7 mouse cellular contexts compared by ENCODE assay signal in the genomic region with DNA sequence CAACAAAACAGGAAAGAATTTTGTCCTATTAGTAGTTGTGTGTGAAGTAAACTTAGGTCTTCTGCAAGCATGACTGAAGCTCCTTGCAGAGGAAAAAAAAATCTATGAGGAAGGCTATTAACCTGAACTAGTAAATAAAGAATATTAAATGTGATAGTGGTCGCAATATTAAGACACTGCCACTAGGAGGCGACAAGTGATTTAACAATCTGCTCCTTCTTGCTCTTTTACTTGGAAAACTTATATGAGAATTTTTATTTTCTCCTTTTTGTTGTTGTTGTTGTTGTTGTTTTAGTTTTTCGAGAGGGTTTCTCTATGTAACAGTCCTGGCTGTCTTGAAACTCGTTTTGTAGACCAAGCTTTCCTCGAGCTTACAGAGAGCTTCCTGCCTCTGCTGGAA. TPM values are rescaled to one million over a fixed set of nuclear protein-coding genes. Genes with fewer than 3 reads are reported as not detected.
DNase-seq lines count a peak whose midpoint lies in the region; ATAC-seq and TF ChIP-seq lines count a peak whose summit lies in the region.

No protein-coding gene starts in this region.

- TF ChIP-seq POLR2A in CH12.LX (IDR thresholded peaks at IDR 0.05; ENCODE audit: low read depth, low read length), result no peak

- no peak overlapping the region for H3K4me3 ChIP-seq in CH12.LX (replicated peaks in 1 of 3; ENCODE audit: low read depth in 2 of 3, low read length in 2 of 3, poor library complexity in 1 of 3)
- H3K4me3 ChIP-seq in embryonic facial prominence, embryonic 15.5 days (replicated peaks), result peak overlapping the region; percentile 80; the same call in 1 of the 2 replicates
- peak overlapping the region; percentile 21 for H3K4me3 ChIP-seq in hindbrain, embryonic 10.5 days

- H3K79me2 ChIP-seq in CH12.LX (replicated peaks; ENCODE audit: control insufficient read depth, extremely low read depth, insufficient read depth, poor library complexity, severe bottlenecking), result no peaks in the 10 kb centered on the region

- no peak overlapping the region for H3K9ac ChIP-seq in CH12.LX (ENCODE audit: insufficient read depth, low read depth)
- H3K9ac ChIP-seq in embryonic facial prominence, embryonic 15.5 days, result no peak overlapping the region

- H3K9me3 ChIP-seq in CH12.LX (replicated peaks; ENCODE audit: low read length), result no peaks in the 10 kb centered on the region
- H3K9me3 ChIP-seq in embryonic facial prominence, embryonic 15.5 days (replicated peaks), result no peaks in the 10 kb centered on the region
- H3K9me3 ChIP-seq in hindbrain, embryonic 10.5 days, result no peaks in the 10 kb centered on the region

- peak; percentile 83 for TF ChIP-seq RAD21 in CH12.LX (IDR thresholded peaks at IDR 0.05; ENCODE audit: low read depth, low read length)

- 0 out of 2 replicates have a peak overlapping the region, but pooled peaks have one; percentile 38 for H3K27ac ChIP-seq in CH12.LX (ENCODE audit: insufficient read depth, low read depth)
- H3K27ac ChIP-seq in embryonic facial prominence, embryonic 15.5 days (replicated peaks), result peak overlapping the region; percentile 94
- H3K27ac ChIP-seq in hindbrain, embryonic 10.5 days, result peak overlapping the region; percentile 98

- no peaks in the 10 kb centered on the region for H3K27me3 ChIP-seq in CH12.LX (replicated peaks)
- no peaks in the 10 kb centered on the region for H3K27me3 ChIP-seq in embryonic facial prominence, embryonic 15.5 days
- no peaks in the 10 kb centered on the region for H3K27me3 ChIP-seq in hindbrain, embryonic 10.5 days (ENCODE audit: insufficient read depth, poor library complexity, severe bottlenecking)

- peaks cover 8 to 28% of the 10 kb centered on the region in 2 experiments for H3K4me1 ChIP-seq in CH12.LX (ENCODE audit: control insufficient read depth in 1 of 2, insufficient read depth in 2 of 2)
- peaks cover 10% of the 10 kb centered on the region for H3K4me1 ChIP-seq in embryonic facial prominence, embryonic 15.5 days
- H3K4me1 ChIP-seq in hindbrain, embryonic 10.5 days (replicated peaks), result peaks cover 22% of the 10 kb centered on the region

- peaks cover 2 to 8% of the 10 kb centered on the region in 2 experiments for H3K36me3 ChIP-seq in CH12.LX (replicated peaks in 1 of 2; ENCODE audit: control insufficient read depth in 1 of 2, insufficient read depth in 1 of 2, low read length in 1 of 2)
- H3K36me3 ChIP-seq in embryonic facial prominence, embryonic 15.5 days, result peaks cover 9% of the 10 kb centered on the region
- H3K36me3 ChIP-seq in hindbrain, embryonic 10.5 days, result peaks cover 20% of the 10 kb centered on the region

- ATAC-seq in embryonic facial prominence, embryonic 15.5 days (ENCODE audit: insufficient number of reproducible peaks, low FRiP score, low TSS enrichment, low read depth), result no peak

- DNase-seq in CH12.LX (ENCODE audit: extremely low read depth) (no peak), MN1 (ENCODE audit: low spot score) (peak; percentile 93)
- DNase-seq in hindbrain, embryonic 10.5 days (ENCODE audit: low spot score), result no peak
- peak; percentile 29 to 41 for DNase-seq in layer of hippocampus, adult 8-10 months (ENCODE audit: low spot score in 2 of 2)
- DNase-seq in lung, postnatal 25 days (ENCODE audit: low spot score), result peak; percentile 75
- DNase-seq in spleen, postnatal 36 days (ENCODE audit: low spot score in 2 of 2), result peak; percentile 31 to 68

- peak overlapping the region; percentile 63 for H3K4me2 ChIP-seq in CH12.LX (ENCODE audit: insufficient read depth, low read depth, poor library complexity, severe bottlenecking)
- H3K4me2 ChIP-seq in embryonic facial prominence, embryonic 15.5 days (replicated peaks), result peak overlapping the region; percentile 82

- WGBS in embryonic facial prominence, embryonic 15.5 days, result 2% methylated on average over 5 of the region's 5 CpGs
- 6% methylated on average over 5 of the region's 5 CpGs for whole genome bisulfite sequencing in hindbrain, embryonic 10.5 days

- TF ChIP-seq EP300 in CH12.LX (IDR thresholded peaks at IDR 0.05; ENCODE audit: low read length), result no peak

- dilution Hi-C loops in CH12.LX (cut with MboI; ENCODE audit: extremely low pct_ligation_motif_present, extremely low pct_unique_long_range_greater_than_20kb, low sequenced_read_pairs), result no loop called here

- peak; percentile 49 to 80; a peak in 3 of 4 replicates for TF ChIP-seq CTCF in CH12.LX (conservative IDR thresholded peaks at IDR 0.05 in 1 of 2, IDR thresholded peaks at IDR 0.05 in 1 of 2; ENCODE audit: low read depth in 2 of 2, low read length in 2 of 2)

- in situ Hi-C loops in CH12.LX (cut with MboI; ENCODE audit: low pct_ligation_motif_present, low pct_unique_long_range_greater_than_20kb, low sequenced_read_pairs), result loop anchor here (5.0 kb wide), 1 partner anchor 268 kb away; no protein-coding TSS in a partner anchor

TF ChIP-seq in CH12.LX, 34 proteins besides CTCF, POLR2A, EP300 and RAD21:
- no peak for TF ChIP-seq JUN (IDR thresholded peaks at IDR 0.05; ENCODE audit: insufficient read depth, low read depth, low read length)
- TF ChIP-seq KAT2A (IDR thresholded peaks at IDR 0.05; ENCODE audit: insufficient replicate concordance, low read length), result no peak
- TF ChIP-seq ZMIZ1 (IDR thresholded peaks at IDR 0.05; ENCODE audit: low read depth, low read length), result no peak
- peak; percentile 59 for TF ChIP-seq SMC3 (IDR thresholded peaks at IDR 0.05; ENCODE audit: low read depth, low read length)
- TF ChIP-seq NRF1 (IDR thresholded peaks at IDR 0.05; ENCODE audit: low read depth, low read length), result no peak
- TF ChIP-seq CHD1 (IDR thresholded peaks at IDR 0.05; ENCODE audit: low read depth, low read length), result no peak
- TF ChIP-seq MYC (IDR thresholded peaks at IDR 0.05; ENCODE audit: low read depth, low read length), result no peak
- no peak for TF ChIP-seq HCFC1 (IDR thresholded peaks at IDR 0.05; ENCODE audit: low read depth, low read length)
- TF ChIP-seq TBP (conservative IDR thresholded peaks at IDR 0.05; ENCODE audit: low read depth, low read length), result no peak
- TF ChIP-seq TCF12 (IDR thresholded peaks at IDR 0.05; ENCODE audit: low read depth, low read length), result no peak
- TF ChIP-seq MEF2A (IDR thresholded peaks at IDR 0.05; ENCODE audit: borderline replicate concordance, low read depth, low read length), result no peak
- no peak for TF ChIP-seq ZC3H11A (IDR thresholded peaks at IDR 0.05; ENCODE audit: low read depth, low read length)
- TF ChIP-seq USF1 (IDR thresholded peaks at IDR 0.05; ENCODE audit: low read depth, low read length), result no peak
- no peak for TF ChIP-seq ETS1 (conservative IDR thresholded peaks at IDR 0.05; ENCODE audit: low read depth, low read length)
- 0 out of 2 replicates have a peak, but pooled peaks have one; percentile 4 for TF ChIP-seq JUND (conservative IDR thresholded peaks at IDR 0.05; ENCODE audit: low read depth, low read length)
- TF ChIP-seq IRF4 (IDR thresholded peaks at IDR 0.05; ENCODE audit: low read depth, low read length), result no peak
- no peak; the same call in none of the 2 replicates for TF ChIP-seq ZNF384 (IDR thresholded peaks at IDR 0.05; ENCODE audit: low read depth, low read length)
- TF ChIP-seq CHD2 (IDR thresholded peaks at IDR 0.05; ENCODE audit: low read length), result no peak

RNA-seq across cellular contexts. Expression of a gene that starts 1.1 kb away (rescaled TPM):
- total RNA-seq in CH12.LX (2012; rRNA removed) (32.5 and 49.3 TPM in 2 replicates), CH12.LX (2014; rRNA removed) (30.8 and 32.7 TPM in 2 replicates)
- polyA plus RNA-seq in CH12.LX (2012; ENCODE audit: insufficient read length, low read depth), result 107 and 135 TPM in 2 replicates
- polyA plus RNA-seq in embryonic facial prominence, embryonic 15.5 days (2015; fragmentation: Nextera tagmentation; extraction: Ambion mirVana), result 80.3 and 82.5 TPM in 2 replicates
- polyA plus RNA-seq in hindbrain, embryonic 10.5 days (2016; fragmentation: Nextera tagmentation; extraction: Ambion mirVana), result 140 and 144 TPM in 2 replicates
- total RNA-seq in layer of hippocampus, adult 8-10 months (2022), result 10 to 100 TPM; 22.3 to 27.2 (median 23.9) TPM

RNA-seq across cellular contexts. Expression of a gene that starts 12.1 kb away (rescaled TPM):
- total RNA-seq in CH12.LX (2012; rRNA removed) (78.2 and 92.5 TPM in 2 replicates), CH12.LX (2014; rRNA removed) (174 and 197 TPM in 2 replicates)
- polyA plus RNA-seq in CH12.LX (2012; ENCODE audit: insufficient read length, low read depth), result 101 and 147 TPM in 2 replicates
- polyA plus RNA-seq in embryonic facial prominence, embryonic 15.5 days (2015; fragmentation: Nextera tagmentation; extraction: Ambion mirVana), result 52.7 and 54.9 TPM in 2 replicates
- 74.8 and 91.8 TPM in 2 replicates for polyA plus RNA-seq in hindbrain, embryonic 10.5 days (2016; fragmentation: Nextera tagmentation; extraction: Ambion mirVana)
- total RNA-seq in layer of hippocampus, adult 8-10 months (2022), result 10 to 100 TPM; 16.2 to 23.9 (median 22.2) TPM

RNA-seq across cellular contexts. Expression of a gene that starts 43.0 kb away (rescaled TPM):
- 88.3 and 133 TPM in 2 replicates for total RNA-seq in CH12.LX (2012; rRNA removed)
- 266 and 267 TPM in 2 replicates for total RNA-seq in CH12.LX (2014; rRNA removed)
- 128 and 165 TPM in 2 replicates for polyA plus RNA-seq in CH12.LX (2012; ENCODE audit: insufficient read length, low read depth)
- polyA plus RNA-seq in embryonic facial prominence, embryonic 15.5 days (2015; fragmentation: Nextera tagmentation; extraction: Ambion mirVana), result 44.5 and 46.5 TPM in 2 replicates
- 59.0 and 74.9 TPM in 2 replicates for polyA plus RNA-seq in hindbrain, embryonic 10.5 days (2016; fragmentation: Nextera tagmentation; extraction: Ambion mirVana)
- 10 to 100 TPM; 72.0 to 95.1 (median 79.5) TPM for total RNA-seq in layer of hippocampus, adult 8-10 months (2022)

Comparison
In these comparisons a context has a peak if more than half of its experiments do, and no peak if none do; other contexts are left out.
1. DNase-seq: peak in MN1 (single experiment), layer of hippocampus, adult 8-10 months (2 of 2), lung, postnatal 25 days (single experiment) and spleen, postnatal 36 days (2 of 2); none in CH12.LX (single experiment) and hindbrain, embryonic 10.5 days (single experiment).
2. H3K27ac ChIP-seq: peak in every context shown above with its lines; median percentile 98 in hindbrain, embryonic 10.5 days; 94 in embryonic facial prominence, embryonic 15.5 days; 38 in CH12.LX.
3. H3K4me3 ChIP-seq: peak in embryonic facial prominence, embryonic 15.5 days (single experiment) and hindbrain, embryonic 10.5 days (single experiment); none in CH12.LX (0 of 3).